Mouse (Mus musculus) mature B cell (primary cell): ENCODE data around the gene Camsap1.

Experiments used
- in situ Hi-C: fragments of 300-500 bp; cut with MboI; formaldehyde crosslinking; loops from 2 replicates; pipeline ENCODE4 v1.14.3; 2019

The Camsap1 gene

GRCm38 (mm10) chr2:25983159-25983907, at the start of gene Camsap1:
Camsap1 (minus strand) TSS chr2:25983282.
- in situ Hi-C loops, result no loop called here

DNA sequence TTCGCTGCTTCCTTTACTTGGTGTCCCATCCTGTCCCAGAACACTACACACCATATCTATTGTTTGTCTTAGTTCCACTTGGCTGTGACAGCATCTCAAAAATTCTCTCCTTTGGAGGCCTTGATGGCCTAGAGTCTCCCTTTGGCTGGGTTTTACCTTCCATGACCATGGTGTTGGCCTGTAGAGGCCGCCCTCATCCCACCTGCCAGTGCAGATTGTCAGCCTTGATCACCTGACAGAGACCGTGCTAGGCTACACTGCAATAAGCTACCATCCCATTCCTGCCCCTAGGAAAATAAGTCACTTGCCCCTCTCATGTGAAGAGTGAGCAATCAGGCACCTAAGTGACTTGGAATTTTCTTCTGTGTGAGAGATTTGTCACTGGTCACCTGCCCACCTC, 47.2 kb upstream of the Camsap1 start:
- in situ Hi-C loops, result no loop called here

- in situ Hi-C loops, result no loop called here
These were observed 41.3 kb upstream of the Camsap1 start for GRCm38 (mm10) chr2:26024138-26025075.

- in situ Hi-C loops, result no loop called here
These were observed 39.5 kb upstream of the Camsap1 start for GRCm38 (mm10) chr2:26022626-26023025.

GRCm38 (mm10) chr2:26022258-26022565, 39.1 kb upstream of the Camsap1 start:
- in situ Hi-C loops, result no loop called here

GRCm38 (mm10) chr2:26021561-26022257, 38.6 kb upstream of the Camsap1 start, which contains the start of gene Ubac1:
Ubac1 (minus strand) TSS chr2:26021747.
- in situ Hi-C loops, result no loop called here

- in situ Hi-C loops, result no loop called here
These were observed 37.9 kb upstream of the Camsap1 start for GRCm38 (mm10) chr2:26020714-26021560.

- in situ Hi-C loops, result no loop called here
These were observed 36.8 kb upstream of the Camsap1 start for GRCm38 (mm10) chr2:26019923-26020322.

GRCm38 (mm10) chr2:26017326-26017725, 34.2 kb upstream of the Camsap1 start:
- in situ Hi-C loops, result no loop called here

DNA sequence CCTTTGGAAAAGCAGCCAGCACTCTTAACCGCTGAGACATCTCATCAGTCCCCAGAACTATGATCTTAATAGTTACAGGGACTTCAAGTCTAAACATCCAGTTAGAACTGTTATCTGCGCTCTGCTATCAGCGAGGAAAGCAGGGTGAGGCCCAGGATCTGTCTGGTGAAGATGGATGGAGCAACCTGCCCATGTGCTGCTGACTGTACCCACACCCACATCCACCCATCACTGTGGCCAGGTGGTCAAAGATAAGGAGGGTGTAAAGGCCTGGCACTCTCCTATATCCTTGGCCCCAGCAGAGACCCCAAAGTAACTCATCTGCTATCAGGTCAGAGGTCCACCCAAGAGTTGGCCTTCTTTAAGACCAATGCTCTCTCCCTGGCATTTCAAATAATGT, 30.6 kb upstream of the Camsap1 start:
- in situ Hi-C loops, result no loop called here

GRCm38 (mm10) chr2:26011420-26011819, 28.3 kb upstream of the Camsap1 start:
- in situ Hi-C loops, result no loop called here

DNA sequence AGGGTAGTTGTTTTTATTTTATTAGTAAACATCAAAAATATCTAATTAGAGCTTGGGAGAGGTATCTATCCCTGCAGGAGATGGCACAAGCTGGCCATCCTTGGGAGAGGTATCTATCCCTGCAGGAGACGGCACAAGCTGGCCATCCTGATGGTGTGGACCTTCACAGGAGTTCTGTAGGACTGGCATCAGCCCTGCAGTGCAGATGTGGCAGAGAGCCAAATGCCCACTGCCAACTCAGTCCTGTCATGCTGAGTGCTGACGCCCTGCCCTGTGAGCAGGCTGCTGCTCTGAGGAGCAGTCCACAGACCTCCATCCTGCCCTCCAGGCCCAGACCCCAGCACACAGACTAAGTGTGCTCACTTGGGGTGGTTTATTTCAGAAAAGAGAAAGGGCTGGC, 18.9 kb upstream of the Camsap1 start:
- in situ Hi-C loops, result no loop called here

DNA sequence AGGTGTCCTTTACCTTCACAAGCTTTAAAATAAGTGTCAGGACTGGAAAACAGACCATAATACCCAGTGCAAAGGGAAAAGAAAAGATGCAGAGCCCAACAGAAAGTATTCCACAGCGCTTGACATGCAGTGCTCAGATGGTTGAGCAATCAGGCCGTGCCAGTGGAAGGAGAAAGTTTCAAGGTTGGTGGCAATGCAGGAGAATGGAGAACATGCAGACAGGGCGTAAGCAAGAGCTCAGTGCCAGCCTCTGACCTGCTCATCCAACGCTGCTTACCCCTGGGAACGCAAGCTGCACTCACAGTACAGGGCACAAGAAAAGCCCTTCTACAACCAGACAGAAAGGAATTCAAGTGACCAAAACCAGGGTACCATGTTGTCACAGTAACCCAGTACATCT, 18.1 kb upstream of the Camsap1 start:
- in situ Hi-C loops, result no loop called here

- in situ Hi-C loops, result no loop called here
These were observed 14.6 kb upstream of the Camsap1 start for GRCm38 (mm10) chr2:25997716-25998115.

- in situ Hi-C loops, result no loop called here
These were observed 11.7 kb upstream of the Camsap1 start for GRCm38 (mm10) chr2:25994791-25995190.

DNA sequence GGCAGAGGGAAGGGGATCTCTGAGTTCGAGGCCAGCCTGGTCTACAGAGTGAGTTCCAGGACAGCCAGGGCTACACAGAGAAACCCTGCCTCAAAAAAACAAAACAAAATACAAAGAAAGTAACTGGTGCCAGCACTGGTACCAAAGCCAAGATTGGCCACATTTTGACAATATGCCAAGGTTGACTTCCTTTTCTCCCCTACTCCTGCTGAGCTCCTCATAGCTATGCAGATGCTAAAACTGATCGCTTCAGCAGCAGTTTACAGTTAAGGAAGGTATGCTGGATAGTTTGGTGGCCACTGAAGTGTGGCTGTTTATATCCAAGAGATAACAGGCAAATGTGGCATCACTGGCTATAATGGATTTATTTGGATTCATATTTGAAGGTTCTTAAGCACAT, 9.2 kb upstream of the Camsap1 start:
- in situ Hi-C loops, result no loop called here

- in situ Hi-C loops, result no loop called here
These were observed 6.6 kb upstream of the Camsap1 start for GRCm38 (mm10) chr2:25989651-25990050.

DNA sequence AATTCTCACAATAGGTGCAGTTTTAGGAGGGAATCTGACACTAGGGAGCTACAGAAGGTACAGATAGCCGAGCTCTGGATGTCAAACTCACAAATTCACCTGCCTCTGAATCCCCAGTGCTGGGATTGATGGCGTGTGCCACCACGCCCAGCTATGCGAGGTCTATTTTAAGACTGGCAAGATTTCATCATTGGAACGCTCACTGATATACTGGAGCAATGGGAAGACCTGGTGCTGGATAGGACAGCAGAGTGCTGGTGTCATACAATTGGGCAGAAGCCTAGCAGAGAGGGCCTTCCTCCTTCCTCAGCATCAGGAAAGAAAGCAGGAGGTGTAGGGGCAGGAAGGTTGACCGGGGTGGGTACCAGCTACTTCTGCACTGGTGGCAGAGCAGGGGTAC, 4.7 kb upstream of the Camsap1 start:
- in situ Hi-C loops, result no loop called here

DNA sequence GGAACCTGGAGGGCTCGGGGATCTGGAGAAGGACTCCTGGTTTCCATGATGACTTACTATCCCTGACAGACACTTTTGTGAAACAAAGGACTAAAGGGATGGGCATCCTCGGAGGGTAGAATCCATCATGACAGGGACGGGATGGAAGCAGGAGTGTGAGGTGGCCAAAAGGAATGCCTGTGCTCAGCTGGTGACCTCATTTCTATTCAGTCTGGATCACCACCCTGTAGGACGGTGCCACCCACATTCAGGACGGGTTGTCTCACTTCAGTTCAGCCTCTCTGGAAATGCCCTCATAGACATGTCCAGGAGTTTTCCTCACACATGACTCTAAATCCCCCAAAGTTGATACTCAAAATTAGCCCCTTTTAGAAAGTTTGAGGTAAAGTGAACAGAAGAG, 3.5 kb upstream of the Camsap1 start:
- in situ Hi-C loops, result no loop called here

GRCm38 (mm10) chr2:25982426-25983091, 523 bp downstream of the Camsap1 start:
- in situ Hi-C loops, result no loop called here

DNA sequence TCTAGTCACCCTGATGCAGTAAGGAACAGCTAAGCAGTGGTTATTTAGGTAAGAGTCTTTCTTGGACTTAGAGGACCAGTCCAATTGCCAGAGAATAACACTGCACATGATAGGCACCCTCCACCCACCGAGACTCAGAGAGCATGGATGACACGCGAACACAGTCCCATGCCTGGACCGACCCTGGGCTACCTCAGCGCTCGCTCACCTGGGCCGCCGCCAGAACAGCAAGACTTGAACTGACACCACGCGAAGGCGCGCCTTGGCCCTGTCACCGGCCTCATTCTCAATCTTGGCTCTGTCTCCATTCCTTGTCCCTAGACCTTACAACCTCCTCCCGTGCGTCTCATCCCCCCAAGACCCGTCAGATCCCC, 1.0 kb downstream of the Camsap1 start:
- in situ Hi-C loops, result no loop called here
